Mouse (Mus musculus) thymus, adult 2 months (tissue): ENCODE results near the gene Irf2bp2. TPM values are rescaled to one million over a fixed set of nuclear protein-coding genes. Genes with fewer than 3 reads are reported as not detected.

ENCODE experiments used
- DNase-seq: peaks from one replicate; pipeline ENCODE4 v3.0.0; 2021
- H3K27ac ChIP-seq: fragments of 200-500 bp; 2 replicates; pipeline ENCODE4 v1.5.1; 2012; ENCODE audit warnings: low read length, control low read depth; ENCODE audit not compliant: control insufficient read depth, insufficient read depth
- H3K27me3 ChIP-seq: fragments of 200-500 bp; 2 replicates; pipeline ENCODE4 v1.6.1; 2012; ENCODE audit warnings: mild to moderate bottlenecking, low read length, moderate library complexity, mixed read lengths; ENCODE audit not compliant: control insufficient read depth, insufficient read depth
- H3K36me3 ChIP-seq: fragments of 200-500 bp; 2 replicates; pipeline ENCODE4 v1.6.1; 2012; ENCODE audit warnings: mild to moderate bottlenecking, low read length, moderate library complexity; ENCODE audit not compliant: control insufficient read depth, insufficient read depth
- H3K4me1 ChIP-seq: fragments of 200-500 bp; replicated peaks from 2 replicates; pipeline ENCODE4 v1.6.1; 2012; ENCODE audit warnings: low read length; ENCODE audit not compliant: control insufficient read depth, insufficient read depth
- H3K4me3 ChIP-seq: fragments of 200-500 bp; 2 replicates; pipeline ENCODE4 v1.5.1; 2012; ENCODE audit warnings: mild to moderate bottlenecking, low read length, control low read depth, moderate library complexity; ENCODE audit not compliant: control insufficient read depth, insufficient read depth
- CTCF ChIP-seq: fragments of 200-500 bp; IDR thresholded peaks from 2 replicates; pipeline ENCODE4 v1.5.1; 2012; ENCODE audit warnings: mild to moderate bottlenecking, control low read depth, low read length, moderate library complexity, borderline replicate concordance; ENCODE audit not compliant: control insufficient read depth, poor library complexity, insufficient read depth; ENCODE audit errors: extremely low read depth
- POLR2A ChIP-seq: fragments of 200-500 bp; IDR thresholded peaks from 2 replicates; pipeline ENCODE4 v1.6.1; 2012; ENCODE audit warnings: mild to moderate bottlenecking, low read length, control low read depth, moderate library complexity; ENCODE audit not compliant: control insufficient read depth, poor library complexity, insufficient read depth; ENCODE audit errors: extremely low read depth
- WGBS: fragments of 180-500 bp; shearing (Covaris S2); methylation state at CpG from one replicate; pipeline ENCODE4 v1.1.7; 2018; 5-methylcytosine and 5-hydroxymethylcytosine counted together
- polyA plus RNA-seq: library from polyadenylated mRNA; depleted of rRNA; stranded (reverse); fragments of >200 nt; gene quantifications from 2 replicates; pipeline ENCODE4 v1.2.3, GENCODE M21; 2012

Irf2bp2 gene
- polyA plus RNA-seq, 1 experiment = 71.7 TPM

- WGBS = 40% methylated on average over 3 of the region's 3 CpGs
- Histone ChIP-seq H3K27me3 (no peaks in the 10 kb centered on the region), H3K4me1 (peaks cover 28% of the 10 kb centered on the region), H3K4me3 (no peak overlapping the region), H3K27ac (no peak overlapping the region), H3K36me3 (no peaks in the 10 kb centered on the region)
- TF ChIP-seq CTCF (no peak), POLR2A (no peak)
- DNase-seq = no peak
Observed at GRCm38 (mm10) chr8:126628616-126629015, 34.8 kb upstream of the Irf2bp2 start.

- Histone ChIP-seq H3K36me3 (no peaks in the 10 kb centered on the region), H3K4me3 (no peak overlapping the region), H3K4me1 (peaks cover 36% of the 10 kb centered on the region), H3K27me3 (no peaks in the 10 kb centered on the region), H3K27ac (peak overlapping the region; percentile 22; the same call in 1 of the 2 replicates)
- 41% methylated on average over 11 of the region's 11 CpGs for WGBS
- TF ChIP-seq CTCF (no peak), POLR2A (no peak)
- no peak for DNase-seq
Observed at GRCm38 (mm10) chr8:126626415-126626814, 32.6 kb upstream of the Irf2bp2 start.

GRCm38 (mm10) chr8:126622111-126622795 is 28.5 kb upstream of the Irf2bp2 start:
- peaks cover 54% of the 10 kb centered on the region for H3K4me1 ChIP-seq
- no peak for TF ChIP-seq POLR2A
- TF ChIP-seq CTCF = no peak

GRCm38 (mm10) chr8:126620721-126621120 is 26.9 kb upstream of the Irf2bp2 start:
- DNase-seq = no peak
- no peak for TF ChIP-seq CTCF
- H3K27me3 ChIP-seq = no peaks in the 10 kb centered on the region
- 37% methylated on average over 3 of the region's 3 CpGs for WGBS
- H3K4me1 ChIP-seq = peaks cover 53% of the 10 kb centered on the region
- no peaks in the 10 kb centered on the region for H3K36me3 ChIP-seq
- H3K27ac ChIP-seq = no peak overlapping the region
- H3K4me3 ChIP-seq = no peak overlapping the region

More at GRCm38 (mm10) chr8:126622111-126622795, 28.5 kb upstream of the Irf2bp2 start:
- Histone ChIP-seq H3K27me3 (no peaks in the 10 kb centered on the region), H3K36me3 (no peaks in the 10 kb centered on the region), H3K27ac (peak overlapping the region; percentile 81), H3K4me3 (no peak overlapping the region)
- DNase-seq = no peak
- WGBS = 49% methylated on average over 9 of the region's 9 CpGs

GRCm38 (mm10) chr8:126619487-126619886 is 25.7 kb upstream of the Irf2bp2 start:
- Histone ChIP-seq H3K27ac (no peak overlapping the region), H3K36me3 (no peaks in the 10 kb centered on the region), H3K4me3 (no peak overlapping the region), H3K4me1 (peaks cover 60% of the 10 kb centered on the region), H3K27me3 (no peaks in the 10 kb centered on the region)
- DNase-seq = no peak
- 85% methylated on average over 6 of the region's 6 CpGs for WGBS
- no peak for TF ChIP-seq CTCF
- TF ChIP-seq POLR2A = no peak

- no peaks in the 10 kb centered on the region for H3K36me3 ChIP-seq
- WGBS = over 99% methylated on average over 5 of the region's 5 CpGs
- H3K27me3 ChIP-seq = no peaks in the 10 kb centered on the region
- DNase-seq = no peak
- no peak overlapping the region for H3K27ac ChIP-seq
- TF ChIP-seq CTCF = no peak
- no peak for TF ChIP-seq POLR2A
- H3K4me3 ChIP-seq = no peak overlapping the region
- H3K4me1 ChIP-seq = peaks cover 78% of the 10 kb centered on the region
Observed at GRCm38 (mm10) chr8:126617665-126618064, 23.9 kb upstream of the Irf2bp2 start.

GRCm38 (mm10) chr8:126616736-126617135 is 22.9 kb upstream of the Irf2bp2 start:
- peak overlapping the region; percentile 27 for H3K27ac ChIP-seq
- peaks cover 76% of the 10 kb centered on the region for H3K4me1 ChIP-seq
- 35% methylated on average over 5 of the region's 5 CpGs for WGBS
- H3K4me3 ChIP-seq = no peak overlapping the region
- TF ChIP-seq POLR2A (no peak), CTCF (no peak)
- no peaks in the 10 kb centered on the region for H3K27me3 ChIP-seq
- H3K36me3 ChIP-seq = no peaks in the 10 kb centered on the region
- no peak for DNase-seq
